Mouse (Mus musculus) embryonic facial prominence, embryonic 15.5 days (tissue): Measurements from ENCODE around the gene Tanc2. TPM values are rescaled to one million over a fixed set of nuclear protein-coding genes. Genes with fewer than 3 reads are reported as not detected.

ENCODE experiments used
- ATAC-seq: fragments of 200-750 bp; cut with Nextera tagmentation; 2 replicates; pipeline ENCODE4 v1.8.0; 2017; ENCODE audit warnings: low read depth, moderate TSS enrichment; ENCODE audit not compliant: insufficient number of reproducible peaks, low FRiP score, low TSS enrichment
- H3K27ac ChIP-seq: fragments of 300-500 bp; sonication (generic); replicated peaks from 2 replicates; pipeline ENCODE4 v1.5.1; 2015; ENCODE audit warnings: mild to moderate bottlenecking, inconsistent platforms
- H3K27me3 ChIP-seq: fragments of 300-500 bp; sonication (generic); 2 replicates; pipeline ENCODE4 v1.6.1; 2015; ENCODE audit warnings: inconsistent platforms
- H3K36me3 ChIP-seq: fragments of 300-500 bp; sonication (generic); 2 replicates; pipeline ENCODE4 v1.6.1; 2015; ENCODE audit warnings: mild to moderate bottlenecking, inconsistent platforms
- H3K4me1 ChIP-seq: fragments of 300-500 bp; sonication (generic); 2 replicates; pipeline ENCODE4 v1.6.1; 2015; ENCODE audit warnings: inconsistent platforms
- H3K4me2 ChIP-seq: fragments of 300-500 bp; sonication (generic); replicated peaks from 2 replicates; pipeline ENCODE4 v1.6.1; 2015; ENCODE audit warnings: mild to moderate bottlenecking, inconsistent platforms
- H3K4me3 ChIP-seq: fragments of 300-500 bp; sonication (generic); replicated peaks from 2 replicates; pipeline ENCODE4 v1.5.1; 2015; ENCODE audit warnings: mild to moderate bottlenecking, inconsistent platforms
- H3K9ac ChIP-seq: fragments of 300-500 bp; sonication (generic); 2 replicates; pipeline ENCODE4 v1.6.1; 2015; ENCODE audit warnings: inconsistent platforms
- H3K9me3 ChIP-seq: fragments of 300-500 bp; sonication (generic); replicated peaks from 2 replicates; pipeline ENCODE4 v1.6.1; 2016; ENCODE audit warnings: inconsistent platforms
- WGBS: fragments of 180-500 bp; shearing (Covaris S2); methylation state at CpG from one replicate; pipeline ENCODE4 v1.1.7; 2015; 5-methylcytosine and 5-hydroxymethylcytosine counted together
- polyA plus RNA-seq: library from polyadenylated mRNA; unstranded; fragments of >200 nt; fragmentation: Nextera tagmentation; extraction: Ambion mirVana; gene quantifications from 2 replicates; pipeline ENCODE4 v1.2.1, GENCODE M21; 2015

Gene Tanc2
- polyA plus RNA-seq, 1 experiment from 2014 or later = 12.7 TPM

DNA sequence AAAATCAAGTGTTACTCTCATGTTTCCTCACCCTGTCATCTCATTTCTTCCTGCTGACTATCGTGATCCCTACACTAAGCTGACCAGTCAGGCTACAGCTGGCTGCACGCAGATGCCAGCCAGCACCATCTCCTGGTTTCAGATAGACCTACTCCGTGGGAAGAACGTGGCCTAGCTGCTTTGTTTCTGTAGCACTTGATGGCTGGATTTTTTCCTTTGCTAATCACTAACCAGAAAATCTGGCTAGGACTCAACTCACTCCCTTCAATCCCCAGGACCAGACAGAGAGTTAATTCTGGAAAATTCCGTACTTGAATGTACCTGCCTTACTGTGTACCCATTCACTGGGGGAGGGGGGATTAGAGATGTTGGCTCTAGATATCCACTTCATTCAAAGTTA is 338.4 kb downstream of the Tanc2 start:
- Histone ChIP-seq H3K4me2 (no peak overlapping the region), H3K27me3 (no peaks in the 10 kb centered on the region), H3K4me1 (peaks cover 3% of the 10 kb centered on the region; the same call in 1 of the 2 replicates), H3K36me3 (peaks cover 8% of the 10 kb centered on the region; the same call in 1 of the 2 replicates), H3K27ac (no peak overlapping the region), H3K9me3 (no peaks in the 10 kb centered on the region), H3K4me3 (no peak overlapping the region), H3K9ac (no peak overlapping the region)
- 70% methylated on average over 5 of the region's 5 CpGs for WGBS
- no peak for ATAC-seq

- Histone ChIP-seq H3K27ac (no peak overlapping the region), H3K4me2 (no peak overlapping the region), H3K9me3 (no peaks in the 10 kb centered on the region), H3K36me3 (no peaks in the 10 kb centered on the region), H3K9ac (no peak overlapping the region), H3K4me1 (peaks cover 11% of the 10 kb centered on the region), H3K27me3 (no peaks in the 10 kb centered on the region), H3K4me3 (no peak overlapping the region)
- ATAC-seq = no peak
- WGBS = 71% methylated on average over 3 of the region's 3 CpGs
These were observed 341.6 kb downstream of the Tanc2 start for GRCm38 (mm10) chr11:105931380-105931779.

DNA sequence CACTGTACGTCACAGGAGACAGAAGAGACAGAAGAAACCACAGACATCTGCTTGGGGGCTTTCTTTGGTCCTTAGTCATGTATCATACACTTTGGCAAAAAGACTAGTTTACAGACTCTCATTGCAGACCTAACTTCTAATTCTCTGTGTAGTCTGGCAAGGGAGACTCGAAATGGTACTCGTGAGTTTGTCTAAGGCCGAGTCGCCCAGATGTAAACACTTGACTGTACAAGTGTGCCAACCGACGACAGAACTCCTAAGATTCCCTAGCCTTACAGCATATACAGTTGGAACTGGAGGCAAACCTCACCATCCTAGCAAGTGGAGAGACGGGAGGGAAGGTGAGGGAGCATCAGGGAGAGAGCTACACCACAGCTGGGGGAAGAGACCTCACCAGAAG is 344.0 kb downstream of the Tanc2 start:
- Histone ChIP-seq H3K36me3 (no peaks in the 10 kb centered on the region), H3K4me3 (no peak overlapping the region), H3K9me3 (no peaks in the 10 kb centered on the region), H3K4me2 (no peak overlapping the region), H3K27ac (no peak overlapping the region), H3K4me1 (peaks cover 8% of the 10 kb centered on the region; the same call in 1 of the 2 replicates), H3K27me3 (no peaks in the 10 kb centered on the region), H3K9ac (no peak overlapping the region)
- 76% methylated on average over 8 of the region's 8 CpGs for WGBS
- no peak for ATAC-seq

DNA sequence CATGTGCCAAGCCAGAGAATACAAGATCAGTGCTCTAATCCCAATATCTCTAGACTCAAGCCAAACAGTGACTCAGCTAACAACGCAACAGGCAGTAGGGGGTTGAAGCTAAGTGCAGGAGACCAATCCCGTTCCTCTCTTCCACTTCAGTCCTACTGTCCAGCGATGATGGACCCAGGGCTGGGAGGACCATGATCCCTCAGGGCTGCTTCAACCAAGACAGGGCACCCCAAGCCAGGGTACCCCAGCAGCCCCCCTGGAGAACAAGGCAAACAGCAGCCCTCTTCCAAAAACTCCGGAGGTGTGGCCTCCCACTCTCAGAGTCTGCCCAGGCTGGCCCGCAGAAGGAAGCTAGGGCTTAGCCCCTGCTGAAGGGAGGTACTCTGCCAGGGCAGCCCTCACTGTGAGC is 344.5 kb downstream of the Tanc2 start:
- Histone ChIP-seq H3K27ac (no peak overlapping the region), H3K4me1 (peaks cover 8% of the 10 kb centered on the region; the same call in 1 of the 2 replicates), H3K36me3 (no peaks in the 10 kb centered on the region), H3K4me2 (no peak overlapping the region), H3K9me3 (no peaks in the 10 kb centered on the region), H3K4me3 (no peak overlapping the region), H3K9ac (no peak overlapping the region), H3K27me3 (no peaks in the 10 kb centered on the region)
- ATAC-seq = no peak
- WGBS = 59% methylated on average over 5 of the region's 5 CpGs

DNA sequence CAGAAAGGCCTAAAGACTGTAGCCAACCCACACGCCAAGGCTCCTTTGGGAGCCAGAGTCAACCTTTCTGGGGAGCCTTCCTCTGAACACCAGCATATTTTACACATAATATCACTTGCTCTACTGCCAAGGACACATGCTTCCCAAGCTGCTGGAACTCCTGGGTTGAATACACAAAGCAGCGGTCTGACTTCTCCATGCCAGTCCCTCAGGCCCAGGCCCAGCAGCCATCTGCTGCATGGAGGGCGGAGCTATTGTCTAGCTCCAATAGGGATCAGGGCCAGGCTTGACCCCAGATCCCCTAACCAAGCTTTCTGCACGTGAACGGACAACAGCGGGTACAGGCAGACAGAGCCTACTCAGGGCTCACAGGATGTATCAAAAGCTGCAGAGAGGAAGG is 345.0 kb downstream of the Tanc2 start:
- no peak overlapping the region for H3K9ac ChIP-seq
- no peak overlapping the region for H3K4me3 ChIP-seq
- ATAC-seq = no peak; the same call in 1 of the 2 replicates
- H3K27me3 ChIP-seq = no peaks in the 10 kb centered on the region
- H3K27ac ChIP-seq = no peak overlapping the region; the same call in 1 of the 2 replicates
- no peak overlapping the region for H3K4me2 ChIP-seq
- WGBS = 45% methylated on average over 6 of the region's 6 CpGs
- H3K9me3 ChIP-seq = no peaks in the 10 kb centered on the region
- no peaks in the 10 kb centered on the region for H3K36me3 ChIP-seq
- peaks cover 8% of the 10 kb centered on the region; the same call in 1 of the 2 replicates for H3K4me1 ChIP-seq

GRCm38 (mm10) chr11:105935496-105935895 is 345.7 kb downstream of the Tanc2 start:
- H3K4me2 ChIP-seq = no peak overlapping the region
- H3K36me3 ChIP-seq = no peaks in the 10 kb centered on the region
- H3K27ac ChIP-seq = no peak overlapping the region
- no peak for ATAC-seq
- no peak overlapping the region for H3K9ac ChIP-seq
- no peaks in the 10 kb centered on the region for H3K9me3 ChIP-seq
- no peak overlapping the region for H3K4me3 ChIP-seq
- no peaks in the 10 kb centered on the region for H3K27me3 ChIP-seq
- H3K4me1 ChIP-seq = peaks cover 8% of the 10 kb centered on the region; the same call in 1 of the 2 replicates
- 85% methylated on average over 8 of the region's 8 CpGs for WGBS

DNA sequence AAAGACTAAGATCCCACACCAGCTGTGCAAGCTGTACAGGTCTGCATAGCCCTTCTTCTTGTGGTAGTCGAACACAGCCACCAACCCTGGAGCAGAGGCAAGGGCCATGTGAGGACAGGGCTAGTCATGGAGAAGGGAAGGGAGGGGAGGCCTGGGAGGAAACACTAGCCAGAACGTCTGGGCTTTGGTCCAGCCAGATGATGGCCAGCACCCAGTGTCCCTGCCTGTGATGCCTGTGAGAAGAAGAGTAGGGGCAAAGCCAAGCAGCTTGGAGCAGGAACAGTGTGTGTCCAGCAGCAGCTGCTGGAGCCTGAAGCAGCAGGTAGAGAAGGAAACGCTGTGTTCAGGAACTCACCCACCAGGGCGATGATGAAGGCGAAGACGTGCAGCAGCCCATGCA is 346.4 kb downstream of the Tanc2 start:
- Histone ChIP-seq H3K4me2 (no peak overlapping the region), H3K9me3 (no peaks in the 10 kb centered on the region), H3K36me3 (no peaks in the 10 kb centered on the region), H3K9ac (0 out of 2 replicates have a peak overlapping the region, but pooled peaks have one; percentile 15), H3K4me3 (no peak overlapping the region), H3K27me3 (no peaks in the 10 kb centered on the region), H3K4me1 (peaks cover 8% of the 10 kb centered on the region; the same call in 1 of the 2 replicates), H3K27ac (no peak overlapping the region)
- WGBS = 84% methylated on average over 6 of the region's 6 CpGs
- ATAC-seq = no peak

DNA sequence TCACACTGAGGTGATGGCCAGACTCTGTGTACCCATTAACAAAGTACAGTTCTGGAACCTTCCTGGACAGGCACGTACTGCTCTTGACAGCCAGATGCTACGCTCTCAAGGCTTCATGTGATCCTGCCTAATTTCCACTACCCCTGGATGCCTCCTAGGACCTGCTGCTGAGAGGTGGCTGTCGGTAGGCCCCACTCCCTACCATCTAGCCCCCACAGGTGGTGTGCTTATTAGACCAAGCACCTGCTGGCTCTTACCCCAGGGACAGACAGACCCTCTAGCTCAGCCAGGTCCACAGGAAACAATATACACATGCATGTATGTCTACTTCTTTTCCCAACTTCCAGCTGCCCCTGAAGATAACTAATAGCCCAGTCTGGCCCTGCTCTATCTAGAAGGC is 347.2 kb downstream of the Tanc2 start:
- Histone ChIP-seq H3K9me3 (no peaks in the 10 kb centered on the region), H3K9ac (no peak overlapping the region), H3K36me3 (no peaks in the 10 kb centered on the region), H3K4me2 (no peak overlapping the region), H3K4me1 (peaks cover 8% of the 10 kb centered on the region; the same call in 1 of the 2 replicates), H3K27ac (no peak overlapping the region), H3K27me3 (no peaks in the 10 kb centered on the region), H3K4me3 (no peak overlapping the region)
- no peak for ATAC-seq
- 86% methylated on average over 3 of the region's 3 CpGs for WGBS

DNA sequence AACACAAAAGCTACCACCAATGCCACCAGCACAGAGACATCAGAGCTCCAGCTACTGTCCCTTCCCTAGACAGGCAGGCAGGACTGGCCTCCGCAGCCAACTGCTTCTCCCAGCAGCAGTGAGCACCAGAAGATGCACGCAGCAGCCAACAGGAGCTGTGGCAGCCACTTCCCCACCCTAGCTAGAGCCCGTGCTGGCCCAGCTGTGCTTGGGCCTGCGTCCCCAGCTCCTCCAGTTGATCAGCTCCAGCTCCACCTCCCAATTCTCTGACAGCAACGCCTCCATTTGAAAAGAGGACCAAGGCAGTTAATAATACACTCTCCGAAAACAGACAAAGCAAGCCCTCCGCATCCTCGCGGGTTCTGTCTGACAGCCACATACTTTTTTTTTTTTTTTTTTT is 349.0 kb downstream of the Tanc2 start:
- Histone ChIP-seq H3K9ac (no peak overlapping the region), H3K27ac (no peak overlapping the region), H3K36me3 (no peaks in the 10 kb centered on the region), H3K4me3 (no peak overlapping the region), H3K4me2 (no peak overlapping the region), H3K9me3 (no peaks in the 10 kb centered on the region), H3K27me3 (peaks cover 9% of the 10 kb centered on the region), H3K4me1 (peaks cover 13% of the 10 kb centered on the region)
- no peak for ATAC-seq
- WGBS = 60% methylated on average over 9 of the region's 9 CpGs

- no peak for ATAC-seq
- 45% methylated on average over 8 of the region's 8 CpGs for WGBS
- no peak overlapping the region for H3K9ac ChIP-seq
These were observed 352.2 kb downstream of the Tanc2 start for GRCm38 (mm10) chr11:105941973-105942372.

GRCm38 (mm10) chr11:105943133-105944102 is 353.6 kb downstream of the Tanc2 start:
- ATAC-seq = peak; percentile 35
- peak overlapping the region; percentile 47 for H3K9ac ChIP-seq
- WGBS = 6% methylated on average over 47 of the region's 47 CpGs
- H3K4me1 ChIP-seq = peaks cover 16% of the 10 kb centered on the region
- H3K4me3 ChIP-seq = peak overlapping the region; percentile 58
- peak overlapping the region; percentile 96 for H3K4me2 ChIP-seq
- no peaks in the 10 kb centered on the region for H3K9me3 ChIP-seq
- no peaks in the 10 kb centered on the region for H3K36me3 ChIP-seq
- peaks cover 18% of the 10 kb centered on the region for H3K27me3 ChIP-seq
- peak overlapping the region; percentile 65; the same call in 1 of the 2 replicates for H3K27ac ChIP-seq

More at GRCm38 (mm10) chr11:105941973-105942372, 352.2 kb downstream of the Tanc2 start:
- no peak overlapping the region for H3K27ac ChIP-seq
- no peaks in the 10 kb centered on the region for H3K36me3 ChIP-seq
- no peaks in the 10 kb centered on the region for H3K9me3 ChIP-seq
- peaks cover 18% of the 10 kb centered on the region for H3K27me3 ChIP-seq
- no peak overlapping the region for H3K4me2 ChIP-seq
- H3K4me1 ChIP-seq = peaks cover 16% of the 10 kb centered on the region
- H3K4me3 ChIP-seq = no peak overlapping the region
